Mouse (Mus musculus) midbrain, embryonic 11.5 days (tissue): ENCODE data around the gene Tysnd1. TPM values are rescaled to one million over a fixed set of nuclear protein-coding genes. Genes with fewer than 3 reads are reported as not detected.

ENCODE experiments used
- ATAC-seq: fragments of 200-750 bp; cut with Nextera tagmentation; 2 replicates; pipeline ENCODE4 v1.8.0; 2017; ENCODE audit warnings: moderate TSS enrichment, moderate library complexity; ENCODE audit not compliant: low FRiP score
- DNase-seq: peaks from one replicate; pipeline ENCODE4 v3.0.0; 2015; ENCODE audit warnings: low spot score; ENCODE audit errors: missing footprints
- H3K27ac ChIP-seq: fragments of 300-500 bp; sonication (generic); 2 replicates; pipeline ENCODE4 v1.5.1; 2014; ENCODE audit warnings: low read depth, low read length
- H3K27me3 ChIP-seq: fragments of 300-500 bp; sonication (generic); 2 replicates; pipeline ENCODE4 v1.6.1; 2014; ENCODE audit warnings: mild to moderate bottlenecking, low read length, moderate library complexity, mixed read lengths; ENCODE audit not compliant: control insufficient read depth, insufficient read depth
- H3K36me3 ChIP-seq: fragments of 300-500 bp; sonication (generic); 2 replicates; pipeline ENCODE4 v1.6.1; 2014; ENCODE audit warnings: mild to moderate bottlenecking, low read length, moderate library complexity, mixed read lengths; ENCODE audit not compliant: control insufficient read depth, insufficient read depth
- H3K4me1 ChIP-seq: fragments of 300-500 bp; sonication (generic); 2 replicates; pipeline ENCODE4 v1.6.1; 2014; ENCODE audit warnings: low read length; ENCODE audit not compliant: control insufficient read depth, insufficient read depth
- H3K4me2 ChIP-seq: fragments of 300-500 bp; sonication (generic); 2 replicates; pipeline ENCODE4 v1.6.1; 2014; ENCODE audit warnings: mild to moderate bottlenecking, moderate library complexity
- H3K4me3 ChIP-seq: fragments of 300-500 bp; sonication (generic); 2 replicates; pipeline ENCODE4 v1.5.1; 2014; ENCODE audit warnings: low read depth, low read length
- H3K9ac ChIP-seq: fragments of 300-500 bp; sonication (generic); 2 replicates; pipeline ENCODE4 v1.6.1; 2014; ENCODE audit warnings: low read length
- H3K9me3 ChIP-seq: fragments of 300-500 bp; sonication (generic); 2 replicates; pipeline ENCODE4 v1.6.1; 2016; ENCODE audit warnings: low read length; ENCODE audit not compliant: control insufficient read depth
- WGBS: fragments of 180-500 bp; shearing (Covaris S2); extraction: QIAGEN DNeasy Blood & Tissue Kit; methylation state at CpG from one replicate; pipeline ENCODE4 v1.1.7; 2014; 5-methylcytosine and 5-hydroxymethylcytosine counted together
- polyA plus RNA-seq: library from polyadenylated mRNA; unstranded; fragments of >200 nt; fragmentation: Nextera tagmentation; extraction: Ambion mirVana; gene quantifications from 2 replicates; pipeline ENCODE4 v1.2.1, GENCODE M21; 2014

Gene Tysnd1
- polyA plus RNA-seq, 1 experiment from 2014 or later = 27.9 TPM

- Histone ChIP-seq H3K4me1 (peaks cover 6% of the 10 kb centered on the region), H3K27me3 (no peaks in the 10 kb centered on the region), H3K4me2 (no peak overlapping the region), H3K9me3 (no peaks in the 10 kb centered on the region), H3K36me3 (peaks cover 10% of the 10 kb centered on the region; the same call in 1 of the 2 replicates), H3K9ac (no peak overlapping the region), H3K27ac (no peak overlapping the region), H3K4me3 (no peak overlapping the region)
- DNase-seq (no peak), ATAC-seq (no peak)
- WGBS = 70% methylated on average over 3 of the region's 3 CpGs
Observed at GRCm38 (mm10) chr10:61675935-61676334, 19.4 kb upstream of the Tysnd1 start.

GRCm38 (mm10) chr10:61679545-61679944 is 15.8 kb upstream of the Tysnd1 start:
- Histone ChIP-seq H3K9me3 (no peaks in the 10 kb centered on the region), H3K9ac (peak overlapping the region; percentile 60), H3K27ac (peak overlapping the region; percentile 31), H3K4me3 (peak overlapping the region; percentile 99), H3K36me3 (no peaks in the 10 kb centered on the region), H3K4me1 (peaks cover 12% of the 10 kb centered on the region), H3K27me3 (no peaks in the 10 kb centered on the region), H3K4me2 (peak overlapping the region; percentile 63)
- 36% methylated on average over 9 of the region's 9 CpGs for WGBS
- ATAC-seq (0 out of 2 replicates have a peak, but pooled peaks have one; percentile 6), DNase-seq (no peak)

- ATAC-seq (peak; percentile 100), DNase-seq (peak; percentile 100)
- under 1% methylated on average over 78 of the region's 84 CpGs for WGBS
Observed at GRCm38 (mm10) chr10:61680015-61680913, 15.1 kb upstream of the Tysnd1 start, which contains the start of gene Sar1a. Gene Sar1a (plus strand): TSS chr10:61680299.

DNA sequence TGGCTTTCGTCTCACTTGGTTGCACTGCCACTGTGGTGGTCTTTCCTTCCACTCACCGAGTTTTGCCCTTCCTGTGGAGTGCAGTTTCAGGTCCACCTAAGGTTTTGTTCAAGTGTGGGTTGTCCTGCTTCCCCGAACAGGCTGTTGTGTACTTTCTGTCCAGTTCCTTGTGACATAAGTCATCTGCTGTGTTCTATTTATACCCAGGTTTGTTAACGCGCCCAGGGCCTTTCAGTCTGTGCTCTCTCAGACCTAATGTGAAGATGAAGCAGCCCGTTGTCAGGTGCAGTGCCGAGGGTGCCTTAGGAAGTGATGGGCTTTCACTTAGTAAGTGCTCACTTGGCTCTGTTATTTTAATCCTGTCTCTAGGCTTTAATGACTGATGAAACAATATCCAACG is 5.9 kb upstream of the Tysnd1 start:
- DNase-seq (peak; percentile 21), ATAC-seq (no peak)
- H3K9ac ChIP-seq = no peak overlapping the region
- H3K36me3 ChIP-seq = peaks cover 39% of the 10 kb centered on the region
- H3K27me3 ChIP-seq = no peaks in the 10 kb centered on the region
- no peak overlapping the region for H3K27ac ChIP-seq
- 92% methylated on average over 8 of the region's 8 CpGs for WGBS
- no peaks in the 10 kb centered on the region for H3K9me3 ChIP-seq
- H3K4me3 ChIP-seq = no peak overlapping the region
- H3K4me2 ChIP-seq = no peak overlapping the region
- no peaks in the 10 kb centered on the region for H3K4me1 ChIP-seq

More at GRCm38 (mm10) chr10:61680015-61680913, 15.1 kb upstream of the Tysnd1 start, which contains the start of gene Sar1a:
- Histone ChIP-seq H3K4me1 (peaks cover 12% of the 10 kb centered on the region), H3K27me3 (no peaks in the 10 kb centered on the region), H3K9ac (peak within 1 kb of the TSS; percentile 87), H3K27ac (peak within 1 kb of the TSS; percentile 31), H3K36me3 (peaks cover 5% of the 10 kb centered on the region; the same call in 1 of the 2 replicates), H3K4me2 (peak within 1 kb of the TSS; percentile 88), H3K9me3 (no peaks in the 10 kb centered on the region), H3K4me3 (peak within 1 kb of the TSS; percentile 99)

DNA sequence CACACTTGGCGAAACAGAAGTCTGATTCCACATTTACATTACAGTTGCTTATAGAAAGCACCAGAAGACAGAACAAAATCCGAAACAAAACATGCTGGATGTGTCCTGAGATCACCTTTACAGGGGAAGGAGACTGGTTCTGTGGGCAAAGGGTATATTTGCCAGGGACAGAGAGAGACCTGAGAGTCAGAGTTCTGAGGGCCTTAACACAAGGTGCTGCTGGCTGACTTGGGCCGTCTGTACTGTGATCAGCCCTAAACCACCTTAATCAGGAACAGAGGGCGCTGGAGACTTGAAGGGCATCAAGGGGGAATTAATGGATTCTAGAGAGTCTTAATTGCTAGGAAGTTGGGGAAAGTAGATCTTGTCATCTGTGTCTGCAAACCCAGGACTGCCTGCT is 1.8 kb upstream of the Tysnd1 start:
- Histone ChIP-seq H3K9me3 (no peaks in the 10 kb centered on the region), H3K4me1 (peaks cover 11% of the 10 kb centered on the region), H3K27me3 (no peaks in the 10 kb centered on the region), H3K36me3 (peaks cover 22% of the 10 kb centered on the region), H3K4me2 (no peak overlapping the region), H3K9ac (no peak overlapping the region), H3K4me3 (no peak overlapping the region), H3K27ac (no peak overlapping the region)
- no peak for ATAC-seq
- no peak for DNase-seq
- WGBS = 78% methylated on average over 4 of the region's 4 CpGs

DNA sequence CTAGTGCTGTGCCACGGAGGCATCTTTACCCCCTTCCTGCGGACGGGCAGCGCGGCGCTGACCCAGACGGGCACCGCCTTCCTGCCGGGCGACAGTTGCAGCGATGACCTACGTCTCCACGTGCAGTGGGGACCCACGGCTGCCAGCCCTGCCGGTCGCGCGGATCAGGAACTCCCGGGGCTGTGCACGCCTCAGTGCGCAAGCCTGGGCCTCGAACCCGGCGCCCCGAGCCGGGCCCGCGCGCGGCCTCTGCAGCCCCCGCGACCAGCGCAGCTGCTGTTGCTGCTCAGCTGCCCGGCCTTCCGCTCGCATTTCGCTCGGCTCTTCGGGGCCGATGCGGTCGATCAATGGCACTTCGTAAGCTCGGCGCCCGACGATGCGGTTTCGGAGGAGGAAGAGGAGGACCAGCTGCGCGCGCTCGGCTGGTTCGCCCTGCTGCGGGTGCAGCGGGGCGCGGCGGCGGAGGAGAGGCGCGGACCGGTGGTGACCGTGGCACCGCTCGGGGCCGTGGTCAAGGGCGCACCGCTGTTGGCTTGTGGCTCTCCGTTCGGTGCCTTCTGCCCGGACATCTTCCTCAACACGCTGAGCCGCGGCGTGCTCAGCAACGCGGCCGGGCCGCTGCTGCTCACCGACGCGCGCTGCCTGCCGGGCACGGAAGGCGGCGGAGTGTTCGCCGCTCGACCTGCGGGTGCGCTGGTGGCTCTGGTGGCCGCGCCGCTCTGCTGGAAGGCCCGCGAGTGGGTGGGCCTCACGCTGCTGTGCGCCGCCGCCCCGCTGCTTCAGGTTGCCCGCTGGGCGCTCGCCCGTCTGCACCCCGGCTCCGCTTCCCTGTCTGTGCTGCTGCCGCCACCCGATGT is 617 bp downstream of the Tysnd1 start:
- Histone ChIP-seq H3K36me3 (peaks cover 8% of the 10 kb centered on the region; the same call in 1 of the 2 replicates), H3K27ac (no peak overlapping the region), H3K9me3 (no peaks in the 10 kb centered on the region), H3K4me2 (peak overlapping the region; percentile 100), H3K27me3 (no peaks in the 10 kb centered on the region), H3K4me1 (peaks cover 11% of the 10 kb centered on the region), H3K9ac (peak overlapping the region; percentile 79), H3K4me3 (peak overlapping the region; percentile 92)
- no peak for DNase-seq
- ATAC-seq = no peak; the same call in none of the 2 replicates
- WGBS = under 1% methylated on average over 90 of the region's 111 CpGs

DNA sequence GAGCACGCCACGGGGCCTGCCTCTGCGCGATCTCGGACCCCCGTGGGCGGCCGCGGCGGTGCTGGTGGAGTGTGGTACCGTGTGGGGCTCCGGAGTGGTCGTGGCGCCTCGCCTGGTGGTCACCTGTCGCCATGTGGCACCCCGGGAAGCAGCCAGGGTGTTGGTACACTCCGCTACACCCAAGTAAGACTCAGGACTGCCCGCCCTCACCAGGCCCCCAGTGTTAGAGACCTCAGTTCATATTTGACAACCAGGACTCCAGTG is 1.2 kb downstream of the Tysnd1 start:
- Histone ChIP-seq H3K4me2 (peak overlapping the region; percentile 100), H3K36me3 (peaks cover 3% of the 10 kb centered on the region; the same call in 1 of the 2 replicates), H3K4me1 (peaks cover 11% of the 10 kb centered on the region), H3K9me3 (no peaks in the 10 kb centered on the region), H3K27ac (no peak overlapping the region), H3K9ac (peak overlapping the region; percentile 79), H3K27me3 (no peaks in the 10 kb centered on the region), H3K4me3 (peak overlapping the region; percentile 92)
- ATAC-seq (no peak), DNase-seq (no peak)
- 12% methylated on average over 18 of the region's 19 CpGs for WGBS

- ATAC-seq (no peak), DNase-seq (no peak)
- Histone ChIP-seq H3K27ac (no peak overlapping the region), H3K4me3 (peak overlapping the region; percentile 92), H3K9ac (no peak overlapping the region), H3K4me2 (peak overlapping the region; percentile 100), H3K9me3 (no peaks in the 10 kb centered on the region), H3K36me3 (0 out of 2 replicates have a peak, but pooled peaks cover 2% of the 10 kb centered on the region), H3K27me3 (no peaks in the 10 kb centered on the region), H3K4me1 (peaks cover 11% of the 10 kb centered on the region)
- WGBS = 94% methylated on average over 2 of the region's 2 CpGs
Observed at GRCm38 (mm10) chr10:61697028-61697427, 1.7 kb downstream of the Tysnd1 start.
